Mouse (Mus musculus): Measurements from ENCODE around the gene Usp35. TPM values are rescaled to one million over a fixed set of nuclear protein-coding genes. Genes with fewer than 3 reads are reported as not detected.

Gene Usp35
- polyA plus RNA-seq, 1 experiment from 2014 or later, result 4.4 TPM

Other genes with a start within 250 kb of the Usp35 start
- 7.5 and 7.8 TPM in 2 replicates for gene Kctd21, start 307 bp upstream of the Usp35 start, polyA plus RNA-seq (2015; fragmentation: Nextera tagmentation; extraction: Ambion mirVana)
- gene Alg8, start 39.6 kb upstream of the Usp35 start, polyA plus RNA-seq (2015; fragmentation: Nextera tagmentation; extraction: Ambion mirVana), result 18.6 and 19.1 TPM in 2 replicates
- 398 and 425 TPM in 2 replicates for gene Ndufc2, start 68.0 kb upstream of the Usp35 start, polyA plus RNA-seq (2015; fragmentation: Nextera tagmentation; extraction: Ambion mirVana)
- gene Thrsp, start 85.7 kb upstream of the Usp35 start, polyA plus RNA-seq (2015; fragmentation: Nextera tagmentation; extraction: Ambion mirVana), result 4.6 and 5.3 TPM in 2 replicates
- gene Kctd14, start 119.3 kb upstream of the Usp35 start, polyA plus RNA-seq (2015; fragmentation: Nextera tagmentation; extraction: Ambion mirVana), result 1.9 and 2.2 TPM in 2 replicates
- gene Ints4, start 148.9 kb upstream of the Usp35 start, polyA plus RNA-seq (2015; fragmentation: Nextera tagmentation; extraction: Ambion mirVana), result 47.6 and 55.5 TPM in 2 replicates
- gene Aamdc, start 247.5 kb upstream of the Usp35 start, polyA plus RNA-seq (2015; fragmentation: Nextera tagmentation; extraction: Ambion mirVana), result 50.4 and 50.9 TPM in 2 replicates
- 34.7 and 36.3 TPM in 2 replicates for gene Rsf1, start 247.9 kb upstream of the Usp35 start, polyA plus RNA-seq (2015; fragmentation: Nextera tagmentation; extraction: Ambion mirVana)

Data from forebrain, embryonic 16.5 days (tissue).